Mouse (Mus musculus) neural tube, embryonic 10.5 days (tissue): ENCODE results near the gene Stk24.

Experiments
- DNase-seq: peaks from one replicate; pipeline ENCODE4 v3.0.0-alpha.2; 2017; ENCODE audit warnings: low spot score; ENCODE audit errors: extremely low spot score

The Stk24 gene

DNA sequence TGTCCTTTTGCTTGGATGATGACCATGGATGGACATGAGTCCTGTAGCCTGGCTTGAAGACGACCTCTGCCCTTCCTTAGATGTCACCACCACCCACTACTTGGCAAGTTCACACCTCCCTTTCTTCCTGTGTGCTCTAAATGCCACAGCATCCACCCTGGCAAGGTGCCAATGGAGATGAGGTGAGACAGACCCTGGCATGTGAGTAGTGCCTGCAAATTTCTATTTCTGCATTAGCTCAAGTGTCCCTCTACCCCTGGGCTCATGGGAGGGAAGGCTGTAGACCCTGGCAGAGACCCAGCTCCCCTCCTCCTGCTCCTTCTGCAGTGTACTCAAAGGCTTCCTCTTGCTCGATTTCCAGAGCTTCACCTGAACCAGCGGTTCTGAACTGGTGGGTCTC, 64.9 kb downstream of the Stk24 start:
- no peak for DNase-seq

DNA sequence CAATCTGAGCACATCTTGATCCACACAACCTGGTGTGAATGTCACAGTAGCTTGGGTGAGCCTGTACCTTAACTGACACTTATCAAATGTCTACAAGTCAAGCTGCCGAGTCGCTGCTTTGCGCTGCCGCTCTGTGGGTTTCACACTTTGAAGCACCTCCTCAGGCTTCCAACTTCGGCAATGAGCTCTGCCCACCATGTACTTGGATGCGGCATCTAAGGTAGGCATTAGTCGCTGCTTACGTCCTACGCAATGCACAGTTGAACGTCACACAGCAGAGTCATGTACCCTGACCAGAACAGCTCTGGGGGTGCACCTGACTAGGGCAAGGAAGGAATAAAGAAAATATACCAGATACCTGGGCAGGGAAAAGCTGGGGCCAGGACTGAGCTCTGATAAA, 66.5 kb downstream of the Stk24 start:
- DNase-seq: no peak

DNA sequence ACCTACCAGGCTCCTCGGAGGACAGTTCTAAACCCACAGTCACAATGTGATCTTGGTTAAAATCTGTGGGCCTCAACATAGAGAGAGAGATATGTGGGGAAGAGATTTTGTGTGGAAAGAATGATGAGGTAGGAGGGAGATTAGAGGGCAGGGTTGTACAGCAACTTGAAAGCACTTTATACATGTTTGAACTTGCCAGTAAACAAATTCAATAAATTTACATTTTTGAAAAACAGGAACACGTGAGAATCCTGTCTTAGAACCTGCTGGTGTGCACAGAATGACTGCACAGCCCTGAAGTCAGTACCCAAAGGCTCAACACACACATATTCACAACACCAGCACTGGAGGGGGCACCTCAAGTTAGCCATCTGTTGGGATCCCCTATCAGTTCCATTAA, 68.7 kb downstream of the Stk24 start:
- DNase-seq: no peak

DNA sequence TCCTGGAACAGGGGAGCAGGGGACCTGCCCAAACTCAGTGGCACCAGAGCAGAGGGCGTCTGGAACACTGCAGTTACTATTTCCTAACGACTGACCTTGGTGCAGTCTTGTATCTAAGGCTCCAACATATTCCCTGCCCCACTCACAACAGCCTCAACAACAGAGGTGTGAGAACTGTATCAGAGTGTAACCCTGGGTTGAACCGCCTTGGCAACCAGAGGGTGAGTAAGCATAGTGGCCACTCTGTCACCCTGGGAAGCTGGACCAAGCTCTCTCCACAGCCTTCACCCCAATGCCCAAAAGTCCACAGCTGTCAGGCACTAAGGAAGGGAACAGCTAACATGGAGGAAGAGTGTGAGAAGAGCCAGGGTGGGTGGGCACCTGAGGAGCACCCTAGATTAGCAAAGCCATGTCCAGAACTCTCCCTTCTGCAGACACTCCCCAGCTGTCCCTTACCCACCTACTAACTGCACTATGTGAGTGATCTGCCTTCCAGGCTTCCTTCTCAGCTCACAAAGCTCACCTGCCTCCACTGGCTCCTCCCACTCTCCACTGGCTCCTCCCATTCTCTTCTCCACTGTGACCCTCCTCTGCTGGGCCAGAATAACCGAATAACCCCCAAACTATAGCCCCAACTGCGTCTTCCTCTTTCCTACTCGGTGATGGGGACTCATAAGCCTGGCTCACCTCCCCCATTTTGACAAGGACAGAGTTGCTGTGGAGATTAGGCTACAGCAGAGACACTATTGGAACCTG, 69.3 kb downstream of the Stk24 start:
- no peak for DNase-seq

DNA sequence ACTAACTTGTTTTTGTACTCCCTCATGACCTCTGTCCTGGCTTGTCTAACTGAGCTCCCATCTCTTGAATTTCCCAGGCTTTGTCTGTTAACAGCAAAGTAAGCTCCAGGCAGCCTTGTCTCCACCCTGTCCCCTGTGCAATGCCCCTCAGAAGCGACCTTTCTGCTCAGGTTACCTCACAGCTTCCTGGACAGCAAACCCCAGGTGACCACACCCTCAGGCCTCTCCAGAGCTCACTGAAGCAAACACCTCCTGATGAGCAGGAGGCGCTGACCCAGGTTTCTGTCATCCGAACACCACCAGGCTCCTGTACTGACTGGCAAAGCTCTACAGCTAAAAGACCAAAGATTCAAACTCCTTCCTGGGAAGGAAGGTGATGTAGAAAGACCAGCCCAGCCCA, 69.9 kb downstream of the Stk24 start:
- no peak for DNase-seq

DNA sequence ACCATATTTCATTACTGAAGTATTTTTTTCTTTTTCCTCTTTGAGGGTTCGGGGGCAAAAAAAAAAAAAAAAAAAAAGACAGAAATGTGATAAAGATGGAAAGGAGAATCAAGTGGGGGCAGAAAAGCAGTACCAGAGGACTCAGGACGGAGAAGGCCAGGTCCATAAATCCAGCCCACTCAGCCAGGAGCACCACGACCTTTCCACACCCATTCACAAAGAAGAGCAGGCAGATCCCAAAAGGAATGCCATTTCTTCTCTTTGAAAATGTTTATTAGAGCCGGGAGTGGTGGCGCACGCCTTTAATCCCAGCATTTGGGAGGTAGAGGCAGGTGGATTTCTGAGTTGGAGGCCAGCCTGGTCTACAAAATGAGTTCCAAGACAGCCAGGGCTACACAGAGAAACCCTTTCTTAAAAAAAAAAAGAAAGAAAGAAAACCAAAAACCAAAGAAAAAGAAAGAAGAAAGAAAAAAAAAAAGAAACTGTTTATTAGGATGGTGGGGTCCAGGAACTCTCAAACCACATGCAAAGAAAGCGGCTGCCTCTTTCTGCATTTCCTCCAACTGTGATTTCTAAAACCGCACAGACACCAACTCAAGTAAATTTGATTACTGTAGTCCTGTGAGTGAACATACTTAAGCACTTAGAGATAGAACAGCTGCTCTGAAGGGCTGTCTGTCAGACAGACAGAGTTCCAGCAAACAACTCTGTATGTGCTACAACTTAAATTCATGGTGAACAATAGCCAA, 74.3 kb downstream of the Stk24 start:
- DNase-seq: no peak

DNA sequence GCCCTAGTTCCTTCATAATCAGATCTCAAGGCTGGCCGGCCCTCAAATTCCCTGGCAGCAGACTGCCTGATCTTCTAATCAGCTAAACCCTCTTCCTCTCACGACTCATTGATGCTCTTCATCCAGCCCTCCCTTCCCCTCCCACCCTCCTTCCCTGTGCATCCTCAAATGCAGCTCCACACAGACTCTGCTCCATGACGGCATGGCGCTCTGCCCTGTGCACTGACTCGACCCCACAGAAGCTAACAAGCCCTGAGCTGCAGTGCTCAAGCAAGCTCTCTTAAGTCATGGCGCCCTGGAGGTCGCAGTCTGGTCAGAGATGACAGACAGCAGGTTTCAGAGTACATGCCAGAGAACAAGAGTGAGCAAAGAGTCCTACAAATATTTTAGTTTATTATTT, 75.3 kb downstream of the Stk24 start:
- no peak for DNase-seq

DNA sequence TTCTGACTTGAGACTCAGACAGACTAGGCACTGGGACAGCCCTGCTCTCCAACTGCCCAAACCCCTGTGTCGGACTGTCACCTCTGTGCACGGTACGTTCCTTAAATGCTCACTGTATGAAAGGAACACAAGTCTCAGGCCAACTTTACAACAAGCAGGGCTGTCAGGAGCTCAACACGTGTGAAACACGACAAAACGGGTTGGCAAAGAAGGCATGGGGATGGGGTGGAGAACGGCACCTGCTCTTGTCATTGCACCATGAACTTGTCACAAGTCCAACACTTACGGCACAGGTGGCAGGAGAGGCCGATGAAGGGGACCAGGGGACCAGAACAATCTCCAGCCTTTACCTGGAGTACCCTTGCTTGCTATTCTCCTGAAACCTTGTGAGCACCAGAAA, 80.7 kb downstream of the Stk24 start:
- DNase-seq: no peak

DNA sequence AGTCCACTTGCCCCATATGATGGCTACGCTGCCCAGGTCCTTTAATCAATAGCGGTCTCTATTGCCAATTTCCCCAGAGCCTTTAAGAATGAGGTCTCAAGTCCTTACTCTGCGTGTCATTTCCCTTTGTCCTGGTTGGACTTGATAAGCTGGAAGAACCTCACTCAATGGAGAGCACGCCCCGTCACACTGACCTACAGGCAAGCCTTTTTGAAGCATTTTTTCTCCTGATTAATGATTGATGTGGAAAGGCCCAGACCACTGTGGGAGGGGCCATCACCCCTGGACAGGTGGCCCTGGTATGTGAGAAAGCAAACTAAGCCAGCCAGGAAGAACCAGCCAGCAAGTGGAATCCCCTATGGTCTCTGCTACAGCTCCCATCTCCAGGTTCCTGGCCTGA, 81.3 kb downstream of the Stk24 start:
- no peak for DNase-seq

DNA sequence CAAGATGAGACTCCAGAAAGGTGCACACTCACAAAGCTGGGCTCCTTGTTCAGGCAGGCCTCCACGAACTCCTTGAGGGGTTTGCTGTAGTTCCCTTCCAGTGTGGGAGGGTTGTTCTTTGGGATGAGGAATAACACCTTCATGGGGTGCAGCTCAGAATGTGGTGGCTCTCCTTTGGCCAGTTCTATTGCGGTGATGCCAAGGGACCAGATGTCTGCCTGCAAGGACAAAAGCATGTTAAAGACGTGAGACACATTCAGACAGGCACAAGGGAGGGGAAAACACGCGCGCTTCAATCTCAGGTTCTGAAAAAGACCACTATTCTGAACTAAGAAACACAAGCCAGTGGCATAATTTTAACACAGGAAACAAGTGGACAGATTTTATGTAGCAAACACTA, 82.7 kb downstream of the Stk24 start:
- no peak for DNase-seq

DNA sequence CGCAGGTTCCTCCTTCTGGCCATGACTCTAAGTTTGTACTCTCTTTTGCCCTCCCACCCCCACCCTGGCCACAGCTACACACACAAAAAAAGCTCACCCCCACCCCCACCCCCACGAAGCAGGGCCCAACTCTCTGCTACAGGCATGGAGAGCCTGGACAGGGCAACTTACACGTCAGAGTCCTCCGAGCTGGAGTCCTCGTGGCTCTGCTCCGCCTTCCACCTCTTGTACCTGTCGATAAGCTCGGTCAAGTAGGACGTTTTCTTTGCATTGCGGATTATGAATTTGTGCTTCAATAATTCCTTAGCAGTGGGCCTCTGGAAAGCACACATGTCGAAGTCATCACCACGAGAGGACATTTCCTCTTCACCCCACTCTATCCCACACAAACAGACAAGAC, 85.3 kb downstream of the Stk24 start:
- no peak for DNase-seq

DNA sequence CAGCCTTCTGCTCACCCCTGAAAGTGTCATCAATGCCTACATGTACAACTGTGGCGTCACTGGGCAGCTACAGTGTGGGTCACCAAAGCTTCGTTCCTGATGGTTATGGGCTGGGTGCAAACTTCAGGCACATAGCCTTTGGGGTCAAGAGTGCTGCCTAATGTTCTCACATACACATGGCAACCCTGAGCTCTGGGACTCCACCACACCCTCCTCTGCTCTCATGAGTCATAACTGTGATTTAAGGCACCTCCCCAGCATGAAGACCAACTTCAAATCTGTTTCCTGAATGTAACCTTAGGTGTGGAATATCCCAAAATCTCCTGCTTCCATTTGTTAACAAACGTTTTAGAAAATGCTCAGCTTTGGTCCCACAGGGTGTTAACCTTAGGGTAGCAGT, 87.4 kb downstream of the Stk24 start:
- no peak for DNase-seq

DNA sequence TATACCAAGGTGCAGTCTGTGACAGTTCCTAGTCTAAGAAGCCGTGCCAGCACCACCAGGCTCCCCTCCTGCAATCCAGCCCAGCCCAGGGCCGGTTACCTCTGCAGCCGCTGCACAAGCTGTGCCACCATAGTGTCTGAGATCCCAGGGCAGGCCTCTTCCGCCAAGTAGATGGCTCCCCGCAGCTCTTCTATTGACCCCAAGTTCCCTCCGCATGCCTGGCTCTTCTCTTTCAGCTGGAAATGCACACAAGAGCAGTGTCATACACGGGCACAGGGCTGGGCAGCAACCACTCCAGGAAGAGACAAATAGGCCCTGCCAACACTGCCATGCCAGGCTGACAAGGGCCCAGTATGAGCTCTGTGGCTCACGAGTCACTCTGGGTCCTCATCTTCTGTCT, 87.9 kb downstream of the Stk24 start:
- no peak for DNase-seq

DNA sequence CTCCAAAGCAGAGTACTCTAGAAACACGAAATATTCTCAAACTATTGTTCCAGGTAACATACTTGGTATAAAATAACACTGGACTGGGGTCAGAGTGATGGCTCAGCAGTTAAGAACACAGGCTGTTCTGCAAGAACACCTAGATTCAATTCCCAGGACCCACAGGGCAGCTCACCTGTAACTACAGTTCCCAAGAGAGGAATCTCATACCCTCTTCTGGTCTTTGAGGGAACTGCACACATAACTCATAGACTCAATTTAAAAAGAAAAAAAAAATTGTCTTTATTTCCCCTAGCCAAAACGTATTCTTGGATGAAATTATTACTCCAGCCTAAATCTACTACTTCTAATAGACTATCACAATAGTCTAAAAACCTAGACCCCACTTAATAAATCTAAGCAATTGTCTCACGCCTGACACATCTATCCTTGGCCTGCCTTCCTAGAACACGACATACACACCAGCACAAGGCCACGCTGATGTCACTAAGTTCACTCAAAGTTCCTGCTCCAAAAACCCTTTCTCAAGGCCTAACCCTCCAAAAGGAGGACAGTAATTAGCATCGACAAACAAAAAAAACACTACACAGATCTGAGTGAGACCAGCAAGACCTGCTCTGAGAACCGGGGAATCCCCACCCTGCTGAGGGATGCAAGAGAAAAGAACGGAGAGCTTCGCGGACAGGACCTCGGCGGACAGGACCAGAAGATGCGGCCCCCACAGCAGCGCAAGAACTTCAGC, 94.3 kb downstream of the Stk24 start:
- DNase-seq: no peak

DNA sequence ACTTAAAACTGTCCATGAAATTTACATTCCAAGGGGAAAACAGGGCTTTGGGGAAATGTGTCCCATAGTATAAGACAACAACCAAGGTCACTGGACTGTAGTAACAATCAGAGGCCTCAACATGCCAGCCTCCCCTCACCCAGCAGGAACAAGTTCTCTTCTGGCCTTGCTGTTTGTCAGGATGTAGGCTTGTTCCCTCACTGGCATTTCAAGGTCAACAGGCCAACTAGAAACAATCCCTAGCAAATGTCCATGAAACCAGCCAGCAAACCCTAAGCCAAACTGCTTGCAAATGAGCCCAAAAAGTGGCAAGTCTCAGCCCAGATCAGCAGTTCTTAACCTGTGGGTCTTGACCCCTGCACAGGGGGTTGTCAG, 98.5 kb downstream of the Stk24 start:
- no peak for DNase-seq

DNA sequence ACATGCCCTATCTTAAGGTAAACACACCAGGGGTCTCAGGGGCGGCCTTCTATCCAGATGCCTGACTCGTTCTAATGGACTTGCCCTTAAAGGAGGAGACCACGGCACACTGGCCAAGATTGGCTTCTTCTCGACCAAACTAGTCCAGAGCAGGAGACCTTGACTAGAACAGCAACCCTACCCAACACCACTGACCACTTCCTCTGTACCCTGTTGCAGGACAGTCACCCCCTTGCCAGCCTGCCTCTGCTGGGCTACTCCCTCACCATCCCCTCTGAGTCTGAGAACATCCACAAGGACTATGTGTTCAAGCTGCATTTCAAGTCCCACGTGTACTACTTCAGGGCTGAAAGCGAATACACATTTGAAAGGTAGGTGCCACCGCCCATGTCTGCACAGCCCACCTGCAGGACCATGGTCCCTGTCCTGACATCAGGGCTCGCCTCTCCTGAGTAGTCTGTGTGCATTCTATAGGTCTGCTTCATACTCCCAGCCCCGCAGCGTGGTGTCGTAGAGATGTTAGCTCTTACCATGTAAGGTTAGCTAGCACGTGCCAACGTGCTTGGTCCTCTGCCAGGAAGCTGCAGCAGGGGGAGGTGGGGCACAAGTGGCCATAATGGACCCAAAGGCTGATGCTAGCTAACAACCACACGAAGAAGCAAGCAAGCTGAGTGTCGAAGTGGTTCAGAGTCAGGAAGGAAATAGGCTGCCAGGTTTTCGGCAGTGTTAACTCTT, 99.0 kb downstream of the Stk24 start:
- no peak for DNase-seq

DNA sequence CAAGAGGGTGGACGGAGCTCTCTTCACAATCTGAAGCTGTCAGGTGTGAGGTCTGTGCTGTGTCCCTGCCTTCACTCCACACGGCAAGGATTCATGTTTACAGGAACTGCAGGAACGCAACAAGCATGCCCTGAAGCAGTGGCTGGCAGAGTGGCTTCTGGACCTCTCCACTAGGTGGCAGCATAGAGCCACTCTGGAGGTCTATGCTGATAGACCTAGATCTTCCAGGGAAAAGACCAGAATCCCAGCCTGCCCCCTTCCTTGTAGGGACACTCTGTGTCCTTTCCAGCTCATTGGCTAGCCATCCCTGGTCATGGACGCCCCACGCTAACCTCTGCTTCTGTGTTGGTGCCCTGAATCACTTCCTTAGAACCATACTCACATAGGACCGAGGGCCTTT, 100.7 kb downstream of the Stk24 start:
- DNase-seq: peak; percentile 88

DNA sequence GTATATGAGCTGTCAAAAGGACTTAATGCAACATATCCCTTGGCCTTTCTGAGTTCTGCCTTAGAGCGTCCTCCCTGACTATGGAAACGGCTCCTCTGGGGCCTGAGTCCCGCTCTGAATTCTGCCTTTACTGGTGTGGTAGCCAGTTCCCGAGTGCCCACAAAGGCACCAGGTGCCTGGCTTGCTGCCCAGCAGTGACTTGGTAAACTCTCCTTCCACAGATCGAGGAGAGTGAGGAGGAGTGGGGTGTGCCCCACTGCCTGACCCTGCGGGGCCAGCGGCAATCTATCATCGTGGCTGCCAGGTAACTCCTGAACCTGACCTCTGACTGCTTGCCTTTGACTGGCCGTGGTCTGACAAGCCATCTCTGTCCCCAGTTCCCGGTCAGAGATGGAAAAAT, 103.8 kb downstream of the Stk24 start:
- DNase-seq: no peak

DNA sequence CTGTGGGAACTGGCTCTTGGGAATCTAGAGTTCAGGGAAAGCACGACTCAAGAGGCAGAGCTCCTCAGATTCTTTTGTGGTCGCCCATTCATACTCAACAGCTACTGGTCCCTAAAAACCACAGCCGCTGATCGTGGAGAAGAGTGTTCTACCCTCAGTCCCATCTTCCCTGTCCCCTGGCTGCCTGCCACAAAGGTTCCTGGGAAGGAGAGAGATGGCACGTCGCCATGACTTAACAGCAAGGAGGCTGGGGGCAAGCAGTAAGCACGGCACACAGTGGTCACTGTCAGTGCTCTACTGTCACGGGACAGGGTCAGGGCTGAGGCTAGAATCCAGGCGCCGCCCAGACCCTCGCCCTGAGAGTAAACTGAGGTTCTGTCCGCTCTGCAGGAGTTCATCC, 104.8 kb downstream of the Stk24 start:
- no peak for DNase-seq

DNA sequence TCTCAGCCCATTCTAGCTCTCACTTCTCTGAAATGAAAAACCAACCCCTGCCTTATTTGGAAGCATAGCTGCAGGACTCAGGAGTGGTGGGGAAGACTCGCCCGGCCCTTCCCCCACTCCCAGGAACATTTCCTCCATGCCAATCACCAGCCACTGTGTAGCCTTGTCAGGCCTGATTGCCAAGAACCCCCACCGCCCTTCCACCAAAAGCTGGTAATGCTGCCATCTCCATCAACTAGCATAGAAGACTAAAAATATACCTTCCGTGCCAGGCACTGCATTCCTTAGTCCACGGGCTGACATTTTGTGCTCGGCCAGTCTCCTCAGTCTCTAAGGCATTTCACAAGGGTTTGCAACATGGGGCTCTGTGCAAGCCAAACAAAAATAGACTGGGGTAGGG, 109.3 kb downstream of the Stk24 start:
- no peak for DNase-seq

DNA sequence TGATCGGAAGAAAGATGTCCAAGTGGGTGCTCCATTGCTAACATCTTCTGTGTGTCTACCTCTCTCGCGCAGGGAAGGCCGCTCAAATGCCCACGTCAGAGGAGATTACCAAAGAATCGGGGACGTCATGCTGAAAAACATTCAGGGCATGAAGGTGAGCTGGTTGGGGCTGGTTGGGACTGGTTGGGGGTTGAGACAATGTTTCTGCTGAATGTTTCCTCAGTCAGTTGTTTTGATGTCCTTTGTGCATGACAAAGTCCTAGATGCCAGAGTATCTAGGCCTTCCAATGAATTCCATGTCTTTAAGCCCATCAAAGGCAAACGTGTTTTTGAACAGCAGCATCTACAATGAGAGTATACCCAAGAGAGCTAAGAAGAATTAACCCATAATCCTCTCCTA, 112.0 kb downstream of the Stk24 start:
- DNase-seq: no peak

DNA sequence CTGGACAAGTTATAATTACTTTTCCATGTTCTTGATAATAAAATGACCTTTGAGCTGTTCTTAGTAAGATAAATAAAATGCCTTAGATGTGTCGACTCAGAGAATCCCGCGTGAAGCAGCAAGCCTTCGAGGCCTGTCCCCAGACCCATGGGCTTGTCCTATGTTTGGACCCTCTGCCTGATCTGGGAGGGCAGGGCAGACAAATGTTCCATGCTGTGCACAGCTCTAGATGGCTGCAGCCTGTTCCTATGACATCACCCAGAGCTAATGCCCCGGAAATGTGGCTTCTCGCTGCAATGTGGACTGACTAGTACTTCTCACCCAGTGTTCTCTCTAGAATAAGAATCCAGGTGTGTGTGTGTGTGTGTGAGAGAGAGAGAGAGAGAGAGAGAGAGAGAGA, 115.4 kb downstream of the Stk24 start:
- no peak for DNase-seq
